Mouse (Mus musculus) erythroblast, embryonic 14.5 days (primary cell): ENCODE data around the gene Fgfr2. TPM values are rescaled to one million over a fixed set of nuclear protein-coding genes. Genes with fewer than 3 reads are reported as not detected.

Experiments
- H3K27me3 ChIP-seq: 2 replicates; pipeline ENCODE4 v1.6.1; 2012; ENCODE audit warnings: inconsistent platforms; ENCODE audit not compliant: control insufficient read depth
- H3K36me3 ChIP-seq: 2 replicates; pipeline ENCODE4 v1.6.1; 2012; ENCODE audit warnings: mild to moderate bottlenecking, inconsistent platforms; ENCODE audit not compliant: control insufficient read depth
- H3K4me1 ChIP-seq: 2 replicates; pipeline ENCODE4 v1.6.1; 2012; ENCODE audit warnings: inconsistent platforms; ENCODE audit not compliant: control insufficient read depth
- H3K4me3 ChIP-seq: replicated peaks from 2 replicates; pipeline ENCODE3; 2012; ENCODE audit warnings: moderate library complexity, mild to moderate bottlenecking, inconsistent platforms
- H3K9me3 ChIP-seq: 2 replicates; pipeline ENCODE4 v1.6.1; 2012; ENCODE audit warnings: low read length, inconsistent platforms, mixed read lengths; ENCODE audit not compliant: control insufficient read depth
- GATA1 ChIP-seq: IDR thresholded peaks from 2 replicates; pipeline ENCODE4 v1.6.1; 2012; ENCODE audit warnings: low read length, inconsistent platforms, mixed read lengths
- TAL1 ChIP-seq: IDR thresholded peaks from 3 replicates; pipeline ENCODE4 v1.6.1; 2012; ENCODE audit warnings: low read length, inconsistent platforms, mixed read lengths
- polyA plus RNA-seq: library from polyadenylated mRNA; stranded (reverse); fragments of >175 nt; gene quantifications from 2 replicates; pipeline ENCODE4 v1.2.3, GENCODE M21; 2012

The Fgfr2 gene
- polyA plus RNA-seq, 1 experiment = not detected

DNA sequence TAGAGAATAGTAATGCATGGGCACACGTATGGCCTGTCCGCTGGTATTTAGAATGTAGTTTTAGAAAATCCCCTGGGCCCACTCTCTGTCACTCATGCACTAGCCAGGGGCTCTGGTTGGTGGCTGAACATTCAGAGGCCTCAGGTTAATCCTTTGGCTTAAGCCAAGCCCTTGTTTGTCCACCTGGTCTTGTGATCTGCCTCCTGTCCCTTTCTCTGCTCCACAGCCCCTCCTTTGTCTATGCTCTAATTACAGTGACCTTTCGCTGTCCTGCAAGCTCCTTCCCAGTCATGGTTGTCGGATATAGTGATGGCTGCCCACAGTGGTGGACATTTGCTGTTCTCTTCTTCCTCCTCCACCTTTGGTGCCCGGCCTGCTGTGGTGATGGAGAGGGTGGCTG is 2460.9 kb downstream of the Fgfr2 start:
- TF ChIP-seq GATA1 = no peak
- TF ChIP-seq TAL1 = no peak
- no peak overlapping the region for H3K4me3 ChIP-seq
- H3K27me3 ChIP-seq = no peaks in the 10 kb centered on the region
- peaks cover 2% of the 10 kb centered on the region for H3K9me3 ChIP-seq
- H3K36me3 ChIP-seq = no peaks in the 10 kb centered on the region; the same call in 1 of the 2 replicates
- no peaks in the 10 kb centered on the region for H3K4me1 ChIP-seq

DNA sequence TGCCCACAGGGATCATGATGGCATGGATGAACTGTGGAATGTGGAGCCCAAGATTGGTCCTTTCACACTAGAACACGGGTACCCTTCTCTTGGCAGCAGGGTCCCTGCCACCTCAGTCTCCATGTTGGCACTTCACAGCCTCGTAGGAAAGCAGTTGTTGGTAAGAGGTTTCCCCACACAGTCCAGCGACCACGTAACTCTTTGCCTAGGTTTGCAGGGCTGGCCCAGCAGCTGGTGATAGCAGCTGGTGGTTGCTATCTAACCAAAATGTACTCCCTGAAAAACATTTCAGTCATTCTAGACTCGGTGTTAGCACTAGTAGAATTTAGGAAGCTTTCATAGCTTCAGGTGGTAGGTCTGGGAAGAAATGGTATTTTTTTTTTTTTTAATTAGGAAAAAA is 2464.0 kb downstream of the Fgfr2 start:
- TF ChIP-seq GATA1 (no peak), TAL1 (no peak)
- no peaks in the 10 kb centered on the region for H3K36me3 ChIP-seq
- H3K9me3 ChIP-seq = no peaks in the 10 kb centered on the region; the same call in 1 of the 2 replicates
- H3K27me3 ChIP-seq = no peaks in the 10 kb centered on the region
- no peaks in the 10 kb centered on the region for H3K4me1 ChIP-seq
- H3K4me3 ChIP-seq = no peak overlapping the region

DNA sequence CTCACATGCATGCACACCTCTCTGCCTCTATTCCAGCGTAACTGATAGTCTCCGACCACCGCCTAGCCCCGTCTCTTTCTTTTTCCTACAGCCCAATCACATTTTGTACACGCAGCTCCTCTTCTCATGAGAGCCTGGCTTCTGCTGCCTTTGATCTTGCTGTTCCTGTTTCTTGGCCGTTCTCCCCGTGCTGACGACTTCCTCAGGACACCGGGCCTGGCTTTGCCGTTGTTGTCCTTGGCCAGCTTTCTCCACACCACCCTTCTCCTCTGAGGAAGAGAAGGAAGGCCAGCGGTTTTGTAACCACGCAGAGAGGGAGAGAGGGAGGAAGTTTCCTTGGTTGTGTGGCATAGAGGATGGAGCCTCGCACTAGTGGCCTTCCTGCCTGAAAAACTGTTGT is 2465.4 kb downstream of the Fgfr2 start:
- TF ChIP-seq TAL1 (no peak), GATA1 (no peak)
- H3K36me3 ChIP-seq = no peaks in the 10 kb centered on the region
- H3K4me3 ChIP-seq = no peak overlapping the region
- H3K9me3 ChIP-seq = no peaks in the 10 kb centered on the region; the same call in 1 of the 2 replicates
- no peaks in the 10 kb centered on the region for H3K4me1 ChIP-seq
- H3K27me3 ChIP-seq = no peaks in the 10 kb centered on the region

- Histone ChIP-seq H3K4me3 (no peak overlapping the region), H3K36me3 (no peaks in the 10 kb centered on the region), H3K27me3 (no peaks in the 10 kb centered on the region), H3K4me1 (no peaks in the 10 kb centered on the region), H3K9me3 (no peaks in the 10 kb centered on the region)
- TF ChIP-seq TAL1 (no peak), GATA1 (no peak)
Observed at GRCm38 (mm10) chr7:130656965-130657364, 2466.2 kb downstream of the Fgfr2 start.

DNA sequence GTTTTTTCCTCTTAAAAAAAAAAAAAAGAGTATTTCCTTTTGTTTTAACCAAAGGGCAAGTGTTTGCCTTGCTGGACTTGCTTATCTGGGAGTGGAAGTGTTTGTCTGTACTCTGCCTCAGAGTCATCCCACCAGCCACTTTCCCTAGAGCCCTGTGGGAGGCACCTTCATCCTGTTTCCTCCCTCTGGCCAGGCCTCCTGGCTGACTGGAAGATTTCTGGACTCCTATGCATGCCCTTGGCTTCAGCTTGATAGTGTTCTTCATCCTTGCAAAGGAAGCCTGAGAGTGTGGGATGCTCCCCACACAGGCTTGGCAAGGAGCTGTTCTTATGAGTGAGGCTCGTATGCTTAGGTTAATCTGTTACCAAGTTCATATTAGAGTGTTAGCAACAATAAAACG is 2468.6 kb downstream of the Fgfr2 start:
- no peaks in the 10 kb centered on the region for H3K4me1 ChIP-seq
- TF ChIP-seq GATA1 = no peak
- no peak for TF ChIP-seq TAL1
- H3K27me3 ChIP-seq = no peaks in the 10 kb centered on the region
- H3K36me3 ChIP-seq = no peaks in the 10 kb centered on the region
- H3K4me3 ChIP-seq = no peak overlapping the region
- H3K9me3 ChIP-seq = no peaks in the 10 kb centered on the region

DNA sequence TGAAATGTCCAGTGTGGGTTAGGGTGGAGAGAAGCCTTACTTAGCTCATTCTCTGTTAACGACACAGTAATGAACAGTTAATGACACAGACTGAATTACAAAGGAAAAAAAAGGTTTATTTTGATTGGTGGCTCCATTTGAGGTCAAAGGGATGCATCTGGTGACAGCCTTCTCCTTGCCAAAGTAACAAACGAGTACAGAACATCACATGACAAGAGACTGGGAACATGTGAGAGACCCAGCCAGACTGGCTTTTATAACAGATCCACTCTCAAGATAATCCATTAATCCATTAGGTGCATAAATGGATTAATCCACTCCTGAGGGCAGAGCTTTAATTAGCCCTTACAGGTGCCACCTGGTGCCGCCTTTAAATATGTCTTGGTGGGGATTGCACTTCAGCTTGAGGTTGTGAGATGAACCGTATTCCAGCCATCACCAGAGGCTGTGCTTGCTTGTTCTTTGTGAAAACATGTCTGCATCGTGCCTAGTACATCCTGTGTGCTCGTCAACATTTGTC is 2470.1 kb downstream of the Fgfr2 start:
- TF ChIP-seq TAL1 = no peak
- no peak for TF ChIP-seq GATA1
- H3K4me1 ChIP-seq = no peaks in the 10 kb centered on the region
- H3K27me3 ChIP-seq = no peaks in the 10 kb centered on the region
- no peaks in the 10 kb centered on the region for H3K9me3 ChIP-seq
- no peaks in the 10 kb centered on the region for H3K36me3 ChIP-seq
- no peak overlapping the region for H3K4me3 ChIP-seq

DNA sequence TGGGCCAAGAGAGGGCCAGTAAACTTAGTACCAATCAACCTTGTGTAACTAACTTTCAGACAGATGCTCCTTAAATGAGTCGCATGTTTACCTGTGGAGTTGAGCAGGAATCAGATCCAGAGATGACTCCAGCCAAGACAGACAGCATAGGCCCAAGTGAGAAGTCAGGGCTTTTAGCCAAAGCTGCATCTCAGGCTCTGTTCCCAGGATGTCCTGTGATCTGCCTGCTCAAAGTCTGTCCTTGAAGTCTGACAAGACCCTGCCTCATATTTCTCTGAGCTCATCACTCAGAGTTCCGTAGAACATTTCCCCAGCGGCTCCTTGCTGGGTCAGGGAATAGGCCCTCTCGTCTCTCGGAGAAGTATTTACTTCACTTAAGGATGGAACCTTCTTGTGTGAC is 2472.5 kb downstream of the Fgfr2 start:
- Histone ChIP-seq H3K36me3 (no peaks in the 10 kb centered on the region), H3K9me3 (no peaks in the 10 kb centered on the region), H3K4me3 (no peak overlapping the region), H3K4me1 (peaks cover 9% of the 10 kb centered on the region), H3K27me3 (peaks cover 13% of the 10 kb centered on the region)
- TF ChIP-seq GATA1 = no peak

DNA sequence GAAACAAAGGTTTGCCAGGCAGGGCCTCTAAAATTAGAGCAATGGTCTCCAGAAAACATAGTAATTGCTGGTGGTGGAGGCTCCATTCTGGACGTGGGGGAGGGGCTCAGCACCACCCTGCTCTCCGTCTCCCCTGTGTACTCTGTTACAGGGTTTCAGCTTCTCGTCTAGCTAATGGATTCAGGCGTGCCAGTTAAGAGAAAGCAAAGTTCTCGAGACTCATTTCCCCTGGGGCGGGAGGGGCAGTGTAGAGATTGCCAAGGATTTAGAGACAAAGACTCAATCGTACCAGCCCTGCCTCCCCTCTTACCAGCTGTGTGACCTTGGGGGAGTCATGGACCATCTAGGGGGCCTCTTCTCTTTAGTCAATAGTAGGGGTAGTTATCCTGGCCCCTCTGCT is 2473.9 kb downstream of the Fgfr2 start:
- Histone ChIP-seq H3K36me3 (no peaks in the 10 kb centered on the region), H3K27me3 (peaks cover 16% of the 10 kb centered on the region), H3K4me3 (no peak overlapping the region), H3K9me3 (no peaks in the 10 kb centered on the region), H3K4me1 (peaks cover 11% of the 10 kb centered on the region)
- TF ChIP-seq TAL1 (no peak), GATA1 (no peak)

GRCm38 (mm10) chr7:130648061-130648460 is 2475.1 kb downstream of the Fgfr2 start:
- Histone ChIP-seq H3K27me3 (peaks cover 16% of the 10 kb centered on the region), H3K4me3 (no peak overlapping the region), H3K9me3 (no peaks in the 10 kb centered on the region), H3K4me1 (peaks cover 11% of the 10 kb centered on the region), H3K36me3 (no peaks in the 10 kb centered on the region)
- TF ChIP-seq GATA1 (no peak), TAL1 (no peak)

DNA sequence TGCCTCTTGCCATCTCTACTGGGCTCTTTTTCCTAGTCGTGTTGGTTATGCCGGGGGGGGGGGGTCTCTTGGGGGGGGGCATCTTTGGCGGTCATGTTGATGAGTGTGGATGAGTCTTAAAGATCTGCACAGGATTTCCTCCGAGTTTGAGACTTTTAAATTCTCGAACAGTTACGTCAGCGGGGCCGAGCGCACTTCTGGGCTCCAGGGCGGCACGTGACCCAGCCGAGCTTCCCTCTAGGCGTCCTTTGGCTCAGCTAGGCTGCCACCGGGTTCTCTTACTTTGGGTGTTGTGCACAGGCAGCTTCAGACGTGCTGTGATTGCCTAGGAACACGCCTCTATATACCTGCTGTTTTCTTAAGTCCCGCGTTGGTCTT is 2476.4 kb downstream of the Fgfr2 start:
- H3K27me3 ChIP-seq = peaks cover 16% of the 10 kb centered on the region
- H3K36me3 ChIP-seq = no peaks in the 10 kb centered on the region
- H3K4me1 ChIP-seq = peaks cover 11% of the 10 kb centered on the region
- H3K9me3 ChIP-seq = no peaks in the 10 kb centered on the region
- TF ChIP-seq GATA1 (no peak), TAL1 (no peak)
- H3K4me3 ChIP-seq = peak overlapping the region; percentile 56
